Mouse (Mus musculus): ENCODE data around the gene Inmt. TPM values are rescaled to one million over a fixed set of nuclear protein-coding genes. Genes with fewer than 3 reads are reported as not detected.

Inmt gene
- total and polyA plus RNA-seq, 3 experiments, result not detected

GRCm38 (mm10) chr6:55182655-55183430, 8.0 kb upstream of the Inmt start:
- no peak overlapping the region for H3K4me3 ChIP-seq (replicated peaks in 1 of 3; ENCODE audit: low read depth in 2 of 3, low read length in 2 of 3, poor library complexity in 1 of 3)

DNA sequence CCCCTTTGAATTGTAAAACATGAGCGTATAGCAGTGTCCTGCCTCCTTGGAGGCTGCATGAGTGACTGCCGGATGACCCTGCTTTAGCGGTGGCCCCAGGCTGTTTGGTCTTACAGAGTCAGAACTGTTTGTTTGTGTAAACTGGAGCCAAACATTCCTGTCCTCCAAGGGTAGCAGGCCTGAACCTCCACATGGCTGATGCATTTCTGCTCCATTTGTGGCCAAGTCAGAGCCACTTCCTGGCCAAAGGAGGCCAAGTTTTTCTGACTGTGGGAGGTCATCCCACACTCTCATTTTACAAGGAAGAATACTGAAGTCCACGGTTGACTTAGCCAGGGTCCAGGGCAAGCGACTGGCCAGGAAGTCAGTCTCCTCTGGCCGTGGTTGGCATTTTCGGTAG, 4.7 kb upstream of the Inmt start:
- no peak for TF ChIP-seq SIN3A (IDR thresholded peaks at IDR 0.05; ENCODE audit: low read length)
- no peak for TF ChIP-seq ZNF384 (IDR thresholded peaks at IDR 0.05; ENCODE audit: low read depth, low read length)
- no peak for TF ChIP-seq POLR2A (IDR thresholded peaks at IDR 0.05; ENCODE audit: low read depth, low read length)
- no peak for TF ChIP-seq BHLHE40 (IDR thresholded peaks at IDR 0.05; ENCODE audit: low read depth, low read length)
- no peak for TF ChIP-seq SMC3 (IDR thresholded peaks at IDR 0.05; ENCODE audit: low read depth, low read length)
- TF ChIP-seq RCOR1 (conservative IDR thresholded peaks at IDR 0.05; ENCODE audit: low read depth, low read length), result no peak
- TF ChIP-seq MAFK (IDR thresholded peaks at IDR 0.05; ENCODE audit: insufficient replicate concordance, low read length), result no peak
- no peak for TF ChIP-seq ZMIZ1 (IDR thresholded peaks at IDR 0.05; ENCODE audit: low read depth, low read length)
- no peak for TF ChIP-seq RAD21 (IDR thresholded peaks at IDR 0.05; ENCODE audit: low read depth, low read length)
- TF ChIP-seq JUN (IDR thresholded peaks at IDR 0.05; ENCODE audit: insufficient read depth, low read depth, low read length), result no peak
- TF ChIP-seq UBTF (IDR thresholded peaks at IDR 0.05; ENCODE audit: low read depth, low read length), result no peak
- TF ChIP-seq GABPA (IDR thresholded peaks at IDR 0.05; ENCODE audit: insufficient replicate concordance, low read depth, low read length), result no peak
- TF ChIP-seq ZC3H11A (IDR thresholded peaks at IDR 0.05; ENCODE audit: low read depth, low read length), result no peak
- Histone ChIP-seq H3K27me3 (replicated peaks) (peaks cover 35% of the 10 kb centered on the region), H3K9me3 (replicated peaks; ENCODE audit: low read length) (peaks cover 8% of the 10 kb centered on the region), H3K4me2 (ENCODE audit: insufficient read depth, low read depth, poor library complexity, severe bottlenecking) (no peak overlapping the region), H3K9ac (ENCODE audit: insufficient read depth, low read depth) (no peak overlapping the region), H3K27ac (ENCODE audit: insufficient read depth, low read depth) (no peak overlapping the region), H3K4me1 (ENCODE audit: control insufficient read depth in 1 of 2, insufficient read depth in 2 of 2) (no peaks in the 10 kb centered on the region), H3K36me3 (replicated peaks in 1 of 2; ENCODE audit: control insufficient read depth in 1 of 2, insufficient read depth in 1 of 2, low read length in 1 of 2) (no peaks in the 10 kb centered on the region), H3K79me2 (replicated peaks; ENCODE audit: control insufficient read depth, extremely low read depth, insufficient read depth, poor library complexity, severe bottlenecking) (no peaks in the 10 kb centered on the region), H3K4me3 (replicated peaks in 1 of 3; ENCODE audit: low read depth in 2 of 3, low read length in 2 of 3, poor library complexity in 1 of 3) (no peak overlapping the region)
- dilution Hi-C loops (cut with MboI; ENCODE audit: extremely low pct_ligation_motif_present, extremely low pct_unique_long_range_greater_than_20kb, low sequenced_read_pairs), result no loop called here
- in situ Hi-C loops (cut with MboI; ENCODE audit: low pct_ligation_motif_present, low pct_unique_long_range_greater_than_20kb, low sequenced_read_pairs), result no loop called here
- no peak for DNase-seq (ENCODE audit: extremely low read depth)

More at GRCm38 (mm10) chr6:55182655-55183430, 8.0 kb upstream of the Inmt start:
- dilution Hi-C loops (cut with MboI; ENCODE audit: extremely low pct_ligation_motif_present, extremely low pct_unique_long_range_greater_than_20kb, low sequenced_read_pairs), result no loop called here
- Histone ChIP-seq H3K27ac (ENCODE audit: insufficient read depth, low read depth) (no peak overlapping the region), H3K9me3 (replicated peaks; ENCODE audit: low read length) (peaks cover 8% of the 10 kb centered on the region), H3K4me2 (ENCODE audit: insufficient read depth, low read depth, poor library complexity, severe bottlenecking) (no peak overlapping the region), H3K4me1 (ENCODE audit: control insufficient read depth in 1 of 2, insufficient read depth in 2 of 2) (no peaks in the 10 kb centered on the region), H3K79me2 (replicated peaks; ENCODE audit: control insufficient read depth, extremely low read depth, insufficient read depth, poor library complexity, severe bottlenecking) (no peaks in the 10 kb centered on the region), H3K36me3 (replicated peaks in 1 of 2; ENCODE audit: control insufficient read depth in 1 of 2, insufficient read depth in 1 of 2, low read length in 1 of 2) (no peaks in the 10 kb centered on the region), H3K27me3 (replicated peaks) (peaks cover 14% of the 10 kb centered on the region), H3K9ac (ENCODE audit: insufficient read depth, low read depth) (no peak overlapping the region)
- in situ Hi-C loops (cut with MboI; ENCODE audit: low pct_ligation_motif_present, low pct_unique_long_range_greater_than_20kb, low sequenced_read_pairs), result no loop called here
- TF ChIP-seq MXI1 (IDR thresholded peaks at IDR 0.05; ENCODE audit: low read depth, low read length), result no peak
- TF ChIP-seq KAT2A (IDR thresholded peaks at IDR 0.05; ENCODE audit: insufficient replicate concordance, low read length), result no peak
- no peak for TF ChIP-seq MYC (IDR thresholded peaks at IDR 0.05; ENCODE audit: low read depth, low read length)
- no peak for TF ChIP-seq RCOR1 (conservative IDR thresholded peaks at IDR 0.05; ENCODE audit: low read depth, low read length)
- no peak for TF ChIP-seq MAX (IDR thresholded peaks at IDR 0.05; ENCODE audit: low read length)
- TF ChIP-seq UBTF (IDR thresholded peaks at IDR 0.05; ENCODE audit: low read depth, low read length), result no peak
- no peak for TF ChIP-seq NELFE (IDR thresholded peaks at IDR 0.05; ENCODE audit: low read depth, low read length)
- no peak for TF ChIP-seq JUND (conservative IDR thresholded peaks at IDR 0.05; ENCODE audit: low read depth, low read length)
- no peak for TF ChIP-seq CHD2 (IDR thresholded peaks at IDR 0.05; ENCODE audit: low read length)
- no peak for TF ChIP-seq USF2 (conservative IDR thresholded peaks at IDR 0.05; ENCODE audit: low read depth, low read length)
- no peak for DNase-seq (ENCODE audit: extremely low read depth)

Measured in CH12.LX (cell line).